Comparison of ENCODE assay signal across 25 mouse cellular contexts in genomic region chr8:86593099-86593498, GRCm38 (mm10). TPM values are rescaled to one million over a fixed set of nuclear protein-coding genes. Genes with fewer than 3 reads are reported as not detected.
A peak's percentile ranks its signal among the peaks of the same experiment; 100 is the strongest.
DNase-seq lines count a peak whose midpoint lies in the region; ATAC-seq and TF ChIP-seq lines count a peak whose summit lies in the region.
"Had no signal": no experiment of that assay in that cellular context is flagged by ENCODE, and none has a peak within 500 bp of the region (broad histone marks: within the 10 kb centered on the region; RNA-seq: fewer than 3 reads in every experiment).

No protein-coding gene starts in this region.

- H3K27me3 ChIP-seq in heart, embryonic 12.5 days (replicated peaks) = no peaks in the 10 kb centered on the region
- peaks cover 2 to 3% of the 10 kb centered on the region in 2 experiments; a peak in 3 of 4 replicates for H3K27me3 ChIP-seq in MEL (ENCODE audit: control insufficient read depth in 1 of 2, insufficient read depth in 2 of 2, low read length in 2 of 2)
- H3K27me3 ChIP-seq in intestine, embryonic 16.5 days (replicated peaks; ENCODE audit: control insufficient read depth, insufficient read depth, low read length) = no peaks in the 10 kb centered on the region
- H3K27me3 ChIP-seq in forebrain, embryonic 16.5 days (replicated peaks; ENCODE audit: control insufficient read depth, insufficient read depth, low read length) = no peaks in the 10 kb centered on the region
- H3K27me3 ChIP-seq: embryonic facial prominence, embryonic 12.5 days; forebrain, embryonic 15.5 days; heart, embryonic 15.5 days; hindbrain, embryonic 13.5 days had no signal

- ATAC-seq in heart, embryonic 12.5 days (ENCODE audit: insufficient number of reproducible peaks, low FRiP score) = no peak
- ATAC-seq in intestine, embryonic 16.5 days = peak; percentile 51; the same call in 1 of the 2 replicates
- peak; percentile 29; the same call in 1 of the 2 replicates for ATAC-seq in megakaryocyte-erythroid progenitor cell, adult 5-6 weeks (replicated peaks; ENCODE audit: low FRiP score, low TSS enrichment, poor library complexity, severe bottlenecking)
- no peak for ATAC-seq in forebrain, embryonic 16.5 days
- ATAC-seq: CD4-positive, CD25-positive, alpha-beta regulatory T cell, adult 4 months; forebrain, embryonic 15.5 days; hindbrain, postnatal 0 days had no signal

- DNase-seq in heart, adult 11 months = peak; percentile 79
- peak; percentile 11 for DNase-seq in MEL (ENCODE audit: low read depth, low spot score)
- no peak for DNase-seq in frontal cortex, adult 2 months (ENCODE audit: extremely low spot score in 1 of 2, low spot score in 1 of 2)
- no peak for DNase-seq in left cerebral cortex, adult 18-20 months (ENCODE audit: low spot score in 2 of 2)
- DNase-seq: adrenal gland, postnatal 14 days; B cell, adult 2 months; cerebellum, adult 11-12 months; cerebellum, adult 9-10 months; cerebellum, postnatal 25 days; gastrocnemius, postnatal 36 days; heart, adult 18-20 months; heart, postnatal 14 days had no signal

- no peak for TF ChIP-seq RAD21 in MEL (IDR thresholded peaks at IDR 0.05; ENCODE audit: low read depth, low read length)

- H3K9ac ChIP-seq in heart, embryonic 12.5 days = no peak overlapping the region
- H3K9ac ChIP-seq in MEL (ENCODE audit: control insufficient read depth, low read depth, low read length, poor library complexity, severe bottlenecking) = no peak overlapping the region
- no peak overlapping the region for H3K9ac ChIP-seq in intestine, embryonic 16.5 days (ENCODE audit: low read depth, low read length)
- no peak overlapping the region for H3K9ac ChIP-seq in forebrain, embryonic 16.5 days (replicated peaks; ENCODE audit: low read depth, low read length)
- H3K9ac ChIP-seq: embryonic facial prominence, embryonic 12.5 days; forebrain, embryonic 15.5 days; heart, embryonic 15.5 days; hindbrain, embryonic 13.5 days had no signal

- no peaks in the 10 kb centered on the region for H3K9me3 ChIP-seq in heart, embryonic 12.5 days (replicated peaks)
- no peaks in the 10 kb centered on the region for H3K9me3 ChIP-seq in MEL (replicated peaks; ENCODE audit: insufficient read depth, low read length)
- H3K9me3 ChIP-seq in intestine, embryonic 16.5 days (ENCODE audit: control insufficient read depth, low read length) = no peaks in the 10 kb centered on the region
- H3K9me3 ChIP-seq in forebrain, embryonic 16.5 days (ENCODE audit: control insufficient read depth, low read length) = no peaks in the 10 kb centered on the region
- H3K9me3 ChIP-seq: embryonic facial prominence, embryonic 12.5 days; forebrain, embryonic 15.5 days; heart, embryonic 10.5 days; heart, embryonic 15.5 days; hindbrain, embryonic 13.5 days had no signal

- H3K4me3 ChIP-seq in heart, embryonic 12.5 days = no peak overlapping the region
- H3K4me3 ChIP-seq in MEL (ENCODE audit: control insufficient read depth in 1 of 2, insufficient read depth in 1 of 2, low read depth in 2 of 2, low read length in 2 of 2) = no peak overlapping the region
- H3K4me3 ChIP-seq in intestine, embryonic 16.5 days (ENCODE audit: low read length) = no peak overlapping the region
- no peak overlapping the region for H3K4me3 ChIP-seq in forebrain, embryonic 16.5 days (replicated peaks; ENCODE audit: low read length)
- H3K4me3 ChIP-seq: embryonic facial prominence, embryonic 12.5 days; forebrain, embryonic 15.5 days; heart, embryonic 10.5 days; heart, embryonic 15.5 days; hindbrain, embryonic 13.5 days had no signal

- no peak overlapping the region for H3K4me2 ChIP-seq in heart, embryonic 12.5 days
- 0 out of 2 replicates have a peak overlapping the region, but pooled peaks have one; percentile 23 for H3K4me2 ChIP-seq in intestine, embryonic 16.5 days (ENCODE audit: low read depth, low read length)
- H3K4me2 ChIP-seq in forebrain, embryonic 16.5 days (ENCODE audit: low read length) = no peak overlapping the region
- H3K4me2 ChIP-seq: embryonic facial prominence, embryonic 12.5 days; forebrain, embryonic 15.5 days; heart, embryonic 15.5 days; hindbrain, embryonic 13.5 days had no signal

- H3K36me3 ChIP-seq in heart, embryonic 12.5 days = no peaks in the 10 kb centered on the region
- no peaks in the 10 kb centered on the region for H3K36me3 ChIP-seq in MEL (ENCODE audit: control insufficient read depth in 1 of 2, insufficient read depth in 2 of 2, low read length in 2 of 2)
- no peaks in the 10 kb centered on the region for H3K36me3 ChIP-seq in intestine, embryonic 16.5 days (ENCODE audit: control insufficient read depth, insufficient read depth, low read length)
- no peaks in the 10 kb centered on the region for H3K36me3 ChIP-seq in forebrain, embryonic 16.5 days (ENCODE audit: control insufficient read depth, insufficient read depth)
- H3K36me3 ChIP-seq: embryonic facial prominence, embryonic 12.5 days; forebrain, embryonic 15.5 days; heart, embryonic 10.5 days; heart, embryonic 15.5 days; hindbrain, embryonic 13.5 days had no signal

- H3K4me1 ChIP-seq in heart, embryonic 12.5 days (replicated peaks) = no peaks in the 10 kb centered on the region
- peaks cover 0 to 6% of the 10 kb centered on the region in 2 experiments; a peak in 3 of 4 replicates for H3K4me1 ChIP-seq in MEL (ENCODE audit: control insufficient read depth in 1 of 2, insufficient read depth in 2 of 2, low read length in 2 of 2)
- 0 out of 2 replicates have a peak, but pooled peaks cover 4% of the 10 kb centered on the region for H3K4me1 ChIP-seq in intestine, embryonic 16.5 days (ENCODE audit: control insufficient read depth, insufficient read depth, low read length)
- H3K4me1 ChIP-seq in forebrain, embryonic 16.5 days (replicated peaks; ENCODE audit: control insufficient read depth, insufficient read depth, low read length) = no peaks in the 10 kb centered on the region
- H3K4me1 ChIP-seq: embryonic facial prominence, embryonic 12.5 days; forebrain, embryonic 15.5 days; heart, embryonic 15.5 days; hindbrain, embryonic 13.5 days had no signal

- 52% methylated on average over 10 of the region's 10 CpGs for WGBS in heart, embryonic 12.5 days
- WGBS in intestine, embryonic 16.5 days = 24% methylated on average over 10 of the region's 10 CpGs
- 73% methylated on average over 10 of the region's 10 CpGs for WGBS in forebrain, embryonic 16.5 days

- H3K27ac ChIP-seq in heart, embryonic 12.5 days (ENCODE audit: poor library complexity, severe bottlenecking) = no peak overlapping the region
- H3K27ac ChIP-seq in MEL (ENCODE audit: control insufficient read depth, low read depth, low read length) = no peak overlapping the region
- H3K27ac ChIP-seq in intestine, embryonic 16.5 days (ENCODE audit: low read length) = no peak overlapping the region
- no peak overlapping the region for H3K27ac ChIP-seq in forebrain, embryonic 16.5 days (ENCODE audit: low read length)
- H3K27ac ChIP-seq: embryonic facial prominence, embryonic 12.5 days; forebrain, embryonic 15.5 days; heart, embryonic 10.5 days; heart, embryonic 15.5 days; hindbrain, embryonic 13.5 days; hindbrain, postnatal 0 days had no signal

- H3K79me2 ChIP-seq in MEL (ENCODE audit: control insufficient read depth, insufficient read depth, low read length, poor library complexity) = no peaks in the 10 kb centered on the region

- TF ChIP-seq POLR2A in MEL (IDR thresholded peaks at IDR 0.05; ENCODE audit: control insufficient read depth in 1 of 2, insufficient read depth in 1 of 2, low read depth in 1 of 2, low read length in 2 of 2, poor library complexity in 1 of 2) = no peak

- no peak for TF ChIP-seq EP300 in MEL (IDR thresholded peaks at IDR 0.05; ENCODE audit: low read depth in 1 of 2, low read length in 2 of 2)

- TF ChIP-seq CTCF in MEL (IDR thresholded peaks at IDR 0.05 in 2 of 3, conservative IDR thresholded peaks at IDR 0.05 in 1 of 3; ENCODE audit: control insufficient read depth in 1 of 3, insufficient read depth in 1 of 3, low read depth in 2 of 3, low read length in 3 of 3, poor library complexity in 1 of 3, severe bottlenecking in 1 of 3) = no peak

TF ChIP-seq in MEL, 35 proteins besides CTCF, POLR2A, EP300 and RAD21:
- TF ChIP-seq HCFC1 (IDR thresholded peaks at IDR 0.05; ENCODE audit: low read depth, low read length) = no peak
- TF ChIP-seq TBP (IDR thresholded peaks at IDR 0.05; ENCODE audit: low read depth, low read length) = no peak
- TF ChIP-seq GATA1 (IDR thresholded peaks at IDR 0.05; ENCODE audit: low read depth, low read length) = peak; percentile 59; the same call in 1 of the 2 replicates
- TF ChIP-seq ZC3H11A (IDR thresholded peaks at IDR 0.05; ENCODE audit: low read depth, low read length) = no peak
- no peak for TF ChIP-seq NRF1 (IDR thresholded peaks at IDR 0.05; ENCODE audit: insufficient read depth, low read depth, low read length, poor library complexity, severe bottlenecking)

RNA-seq across cellular contexts. Expression of gene Abcc12, which starts 12.6 kb away (rescaled TPM):
- polyA plus RNA-seq in heart, embryonic 12.5 days (2016; fragmentation: Nextera tagmentation; extraction: Ambion mirVana) = not detected in 2 replicates
- not detected in 2 replicates for total RNA-seq in MEL (2012; rRNA removed)
- not detected for polyA plus RNA-seq in MEL (2012; ENCODE audit: insufficient read depth in 1 of 2, insufficient read length in 2 of 2, low read depth in 1 of 2, low replicate concordance in 2 of 2, missing spikeins in 1 of 2)
- polyA plus RNA-seq in intestine, embryonic 16.5 days (2015; fragmentation: Nextera tagmentation; extraction: Ambion mirVana) = 0.06 and 0.09 TPM in 2 replicates
- total RNA-seq in megakaryocyte-erythroid progenitor cell, adult 5-6 weeks (2014; fragmentation: Nextera tagmentation) = not detected in 2 replicates
- not detected in 2 replicates for total RNA-seq in megakaryocyte-erythroid progenitor cell, adult 5-6 weeks (2017)
- 0.36 and 1.1 TPM in 2 replicates for polyA plus RNA-seq in frontal cortex, adult 2 months (2012; rRNA removed)
- polyA plus RNA-seq in forebrain, embryonic 16.5 days (2015; fragmentation: Nextera tagmentation; extraction: Ambion mirVana) = 0.20 and 0.31 TPM in 2 replicates
- under 1 TPM; 0.28 to 0.65 TPM for total RNA-seq in left cerebral cortex, adult 18-20 months (2021)
- total RNA-seq: adrenal gland, adult 18-20 months; hematopoietic stem cell, adult 5-6 weeks had no signal
- polyA plus RNA-seq: CD4-positive, CD25-positive, alpha-beta regulatory T cell, adult 4 months; heart, embryonic 10.5 days had no signal

RNA-seq across cellular contexts. Expression of gene Lonp2, which starts 30.7 kb away (rescaled TPM):
- 69.9 and 78.1 TPM in 2 replicates for polyA plus RNA-seq in heart, embryonic 12.5 days (2016; fragmentation: Nextera tagmentation; extraction: Ambion mirVana)
- total RNA-seq in MEL (2012; rRNA removed) = 26.6 and 27.2 TPM in 2 replicates
- polyA plus RNA-seq in MEL (2012; ENCODE audit: insufficient read depth in 1 of 2, insufficient read length in 2 of 2, low read depth in 1 of 2, low replicate concordance in 2 of 2, missing spikeins in 1 of 2) = 10 to 100 TPM in 1 of 2 experiments, not detected in 1; 31.2 TPM
- polyA plus RNA-seq in intestine, embryonic 16.5 days (2015; fragmentation: Nextera tagmentation; extraction: Ambion mirVana) = 72.5 and 78.0 TPM in 2 replicates
- 45.0 and 53.9 TPM in 2 replicates for total RNA-seq in megakaryocyte-erythroid progenitor cell, adult 5-6 weeks (2014; fragmentation: Nextera tagmentation)
- 76.4 and 77.0 TPM in 2 replicates for total RNA-seq in megakaryocyte-erythroid progenitor cell, adult 5-6 weeks (2017)
- polyA plus RNA-seq in frontal cortex, adult 2 months (2012; rRNA removed) = 49.1 and 51.8 TPM in 2 replicates
- polyA plus RNA-seq in forebrain, embryonic 16.5 days (2015; fragmentation: Nextera tagmentation; extraction: Ambion mirVana) = 85.5 and 96.3 TPM in 2 replicates
- 10 to 100 TPM; 76.2 to 80.4 TPM for total RNA-seq in left cerebral cortex, adult 18-20 months (2021)

Comparison
In these comparisons a context has a peak if more than half of its experiments do, and no peak if none do; other contexts are left out.
1. DNase-seq: peak in heart, adult 11 months (single experiment) and MEL (single experiment); none in frontal cortex, adult 2 months (0 of 2) and left cerebral cortex, adult 18-20 months (0 of 2).
2. ATAC-seq: peak in intestine, embryonic 16.5 days (single experiment) and megakaryocyte-erythroid progenitor cell, adult 5-6 weeks (single experiment); none in heart, embryonic 12.5 days (single experiment) and forebrain, embryonic 16.5 days (single experiment).